Mouse (Mus musculus): Measurements from ENCODE around the gene Copz1. TPM values are rescaled to one million over a fixed set of nuclear protein-coding genes. Genes with fewer than 3 reads are reported as not detected.

The Copz1 gene
- total RNA-seq (2023), result 100 to 1,000 TPM; 107 to 123 TPM

DNA sequence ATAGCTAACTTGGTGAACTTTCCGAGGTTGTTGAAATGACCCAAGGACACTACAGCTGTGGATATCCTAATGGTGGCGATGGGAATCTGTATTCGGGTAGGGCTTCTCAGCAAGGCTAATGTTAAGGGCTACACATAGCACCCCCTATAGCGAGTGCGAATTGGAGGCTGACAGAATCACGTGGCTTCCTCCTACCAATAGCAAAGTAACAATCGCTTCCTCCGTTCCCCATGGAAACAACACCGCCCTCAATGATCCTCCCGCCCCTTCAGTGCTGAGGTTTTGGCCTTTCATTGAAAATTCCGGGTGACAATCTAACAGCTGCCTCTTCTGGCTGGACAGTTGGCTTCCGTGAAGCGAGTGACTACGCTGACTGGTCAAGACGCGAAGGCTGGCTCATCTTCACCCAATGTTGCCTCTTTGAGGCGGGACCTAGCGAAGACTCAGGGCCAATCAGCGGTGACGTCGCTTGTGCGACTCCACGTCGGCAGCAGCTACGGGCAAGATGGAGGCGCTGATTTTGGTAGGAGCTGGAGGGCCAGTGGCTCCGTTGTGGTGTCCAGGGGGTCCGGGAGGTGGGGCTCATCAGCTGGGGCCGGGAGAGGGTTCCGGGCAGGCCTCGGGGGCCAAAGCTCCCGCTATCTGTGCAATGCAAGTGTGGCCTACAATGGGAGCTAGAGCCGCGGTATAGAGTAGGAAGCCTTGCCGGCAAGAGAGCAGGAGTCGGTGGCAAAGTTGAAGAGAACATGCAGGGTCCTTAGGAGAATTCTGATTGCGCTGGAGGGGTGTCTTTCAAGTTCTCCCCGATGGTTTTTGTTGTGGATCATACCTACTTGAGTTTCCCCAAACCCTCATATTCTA is at the start of gene Copz1:
Gene Copz1 (plus strand): TSS at position 296 of the 861 bp plus-strand sequence.

DNA sequence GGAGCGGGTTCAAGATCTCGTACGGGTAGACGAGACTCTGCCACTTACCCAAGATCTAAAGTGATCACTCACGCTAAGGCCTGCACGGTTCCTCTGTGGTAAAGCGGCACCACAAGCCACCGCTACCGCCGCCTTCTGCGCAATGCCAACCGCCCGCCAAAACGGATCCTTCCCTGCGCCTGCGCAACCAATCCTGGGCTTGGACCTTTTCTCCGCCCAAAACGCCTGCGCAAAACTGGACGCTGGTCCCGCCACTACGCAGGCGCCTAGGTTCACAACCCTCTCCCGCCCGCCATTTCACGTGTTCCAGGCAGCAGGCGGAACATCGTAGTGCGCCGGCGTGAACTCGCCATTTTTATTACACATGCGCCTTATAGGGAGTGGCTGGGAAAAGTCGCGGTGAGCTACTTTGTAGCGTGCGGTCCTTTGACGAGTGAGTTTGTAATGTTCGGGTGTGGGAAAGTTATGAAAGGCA is 32.8 kb upstream of the Copz1 start, which contains the start of gene Cbx5:
Gene Cbx5 (minus strand): TSS at position 132 of the 475 bp plus-strand sequence.

GRCm38 (mm10) chr15:103240160-103241028 is 32.1 kb upstream of the Copz1 start, which contains the start of gene Hnrnpa1:
Gene Hnrnpa1 (plus strand): TSS chr15:103240432.

DNA sequence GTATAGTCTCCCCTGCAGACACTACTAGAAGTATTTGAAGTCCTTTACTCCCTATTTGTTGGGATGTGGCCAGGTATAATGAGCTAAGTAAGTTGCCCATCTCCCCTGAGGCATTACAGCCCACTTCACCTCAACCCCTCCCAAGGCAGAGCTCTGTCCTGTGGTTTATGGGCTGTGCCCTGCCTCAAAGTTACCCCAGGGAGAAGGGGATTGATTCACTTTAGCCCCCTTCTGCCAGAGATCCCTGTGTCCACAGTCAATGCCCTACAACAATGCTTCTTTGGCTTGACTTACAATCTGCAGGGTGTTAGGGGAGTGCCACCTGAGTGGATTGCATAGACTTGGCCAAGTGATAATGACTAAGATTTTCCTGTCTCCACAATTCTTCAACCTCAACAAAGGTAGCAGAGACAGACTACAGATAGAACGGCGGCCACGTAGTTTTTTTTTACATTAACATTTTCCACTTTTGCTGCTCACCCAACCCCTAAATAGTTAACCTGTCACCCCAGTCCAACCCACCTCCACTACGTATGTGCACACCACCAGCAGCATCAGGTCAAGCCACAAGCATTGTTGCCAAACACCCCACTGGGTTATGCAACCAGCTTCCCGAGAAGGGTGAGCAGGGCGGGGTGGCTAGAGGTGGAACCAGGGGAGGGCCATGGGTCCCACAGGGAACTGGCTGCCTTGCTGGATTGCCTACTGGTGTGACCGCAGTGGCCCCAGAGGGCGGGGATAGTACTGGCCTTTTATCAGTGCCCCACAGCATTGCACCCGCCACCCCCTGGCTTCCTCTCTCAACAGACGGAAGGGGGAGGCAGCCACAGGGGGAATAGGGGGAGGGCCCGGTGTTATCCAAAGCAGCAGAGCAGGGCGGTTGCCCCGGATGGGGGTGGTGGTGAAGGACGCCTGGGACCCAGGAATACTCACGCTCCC is 14.5 kb upstream of the Copz1 start, which contains the start of gene Nfe2:
Gene Nfe2 (minus strand): TSS at position 614 of the 939 bp plus-strand sequence.

GRCm38 (mm10) chr15:103310365-103310910 is 37.9 kb downstream of the Copz1 start, which contains the start of gene Gpr84:
Gene Gpr84 (minus strand): TSS chr15:103310612.

GRCm38 (mm10) chr15:103339961-103340337 is 67.4 kb downstream of the Copz1 start, which contains the start of gene Zfp385a:
Gene Zfp385a (minus strand): TSS chr15:103340093.

Other genes with a start within 250 kb of the Copz1 start
- 1 to 10 TPM; 3.2 to 3.5 TPM for gene Smug1, start 105.6 kb upstream of the Copz1 start, total RNA-seq (2023)
- gene Cbx5, start 32.9 kb upstream of the Copz1 start, total RNA-seq (2023), result 10 to 100 TPM in 1 of 2 experiments, 1 to 10 TPM in 1; 9.1 to 13.8 TPM
- gene Hnrnpa1, start 32.3 kb upstream of the Copz1 start, total RNA-seq (2023), result 100 to 1,000 TPM; 297 to 355 TPM
- gene Nfe2, start 14.3 kb upstream of the Copz1 start, total RNA-seq (2023), result 100 to 1,000 TPM; 104 to 107 TPM
- gene Gpr84, start 37.9 kb downstream of the Copz1 start, total RNA-seq (2023), result 1 to 10 TPM; 1.3 to 2.1 TPM
- gene Zfp385a, start 67.4 kb downstream of the Copz1 start, total RNA-seq (2023), result 100 to 1,000 TPM; 119 to 145 TPM
- 10 to 100 TPM; 78.4 to 84.2 TPM for gene Itga5, start 94.0 kb downstream of the Copz1 start, total RNA-seq (2023)
- under 1 TPM in 1 of 2 experiments, not detected in 1; 0.82 TPM for gene Gtsf1, start 157.8 kb downstream of the Copz1 start, total RNA-seq (2023)
- not detected for gene Gtsf2, start 175.8 kb downstream of the Copz1 start, total RNA-seq (2023)
- 100 to 1,000 TPM; 366 to 377 TPM for gene Nckap1l, start 181.1 kb downstream of the Copz1 start, total RNA-seq (2023)
- gene Pde1b, start 230.3 kb downstream of the Copz1 start, total RNA-seq (2023), result 10 to 100 TPM; 57.6 to 73.3 TPM

Data from monocyte, adult 59 days (primary cell).